Mouse (Mus musculus): ENCODE results near the gene Cd151.

DNA sequence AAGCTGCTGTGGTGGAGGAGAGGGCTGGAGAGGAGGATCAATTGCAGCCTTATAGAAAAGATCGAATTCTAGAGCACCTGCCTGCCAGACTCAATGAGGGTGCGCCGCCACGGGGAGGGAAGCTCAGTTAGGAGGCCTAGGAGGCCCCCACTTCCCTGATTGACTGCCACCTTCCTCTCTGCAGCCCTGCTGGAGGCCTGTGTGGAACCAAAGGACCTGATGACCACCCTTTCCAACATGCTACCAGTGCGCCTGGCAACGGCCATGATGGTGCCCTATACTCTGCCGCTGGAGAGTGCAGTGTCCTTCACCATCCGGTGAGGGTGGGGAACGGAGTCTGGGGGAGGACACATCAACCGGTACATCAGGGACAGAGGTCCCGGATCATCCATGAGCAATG lies 8.5 kb upstream of the Cd151 start:
- no peak for TF ChIP-seq POLR2A (IDR thresholded peaks at IDR 0.05; ENCODE audit: extremely low read depth, insufficient read depth, low read length)
- TF ChIP-seq CTCF (IDR thresholded peaks at IDR 0.05; ENCODE audit: low read depth, low read length), result no peak
